ENCODE assay signal across 35 mouse cellular contexts in genomic region chr2:93946976-93947375, GRCm38 (mm10). TPM values are rescaled to one million over a fixed set of nuclear protein-coding genes. Genes with fewer than 3 reads are reported as not detected.
"Had no signal": no experiment of that assay in that cellular context is flagged by ENCODE, and none has a peak within 500 bp of the region (broad histone marks: within the 10 kb centered on the region; RNA-seq: fewer than 3 reads in every experiment).

No protein-coding gene starts in this region.

- H3K27me3 ChIP-seq: hindbrain, embryonic 15.5 days; liver, embryonic 13.5 days had no signal

- H3K9ac ChIP-seq: heart, embryonic 13.5 days; heart, embryonic 15.5 days; hindbrain, embryonic 13.5 days; hindbrain, embryonic 15.5 days; limb, embryonic 12.5 days; liver, embryonic 13.5 days; liver, embryonic 15.5 days had no signal

- H3K9me3 ChIP-seq: hindbrain, embryonic 15.5 days; limb, embryonic 10.5 days; liver, embryonic 13.5 days; liver, embryonic 15.5 days had no signal

- H3K4me1 ChIP-seq: hindbrain, embryonic 13.5 days; hindbrain, embryonic 15.5 days; limb, embryonic 10.5 days; limb, embryonic 12.5 days; liver, embryonic 13.5 days; liver, embryonic 15.5 days had no signal

- H3K4me2 ChIP-seq: heart, embryonic 11.5 days; heart, embryonic 13.5 days; heart, embryonic 15.5 days; hindbrain, embryonic 13.5 days; hindbrain, embryonic 15.5 days; limb, embryonic 12.5 days; liver, embryonic 11.5 days; liver, embryonic 13.5 days; liver, embryonic 15.5 days had no signal

- H3K4me3 ChIP-seq: heart, adult 2 months; heart, embryonic 13.5 days; heart, embryonic 15.5 days; hindbrain, embryonic 13.5 days; hindbrain, embryonic 15.5 days; left cerebral cortex, adult 2 months; limb, embryonic 10.5 days; limb, embryonic 12.5 days; liver, embryonic 13.5 days; liver, embryonic 15.5 days had no signal

- H3K36me3 ChIP-seq: heart, embryonic 13.5 days; heart, embryonic 15.5 days; hindbrain, embryonic 15.5 days; limb, embryonic 10.5 days; limb, embryonic 12.5 days; liver, embryonic 13.5 days; liver, embryonic 15.5 days had no signal

- ATAC-seq: hindbrain, postnatal 0 days; intestine, embryonic 16.5 days had no signal

- DNase-seq: gastrocnemius, postnatal 14 days; gastrocnemius, postnatal 36 days; heart, adult 11 months; heart, adult 2 months; heart, postnatal 14 days; heart, postnatal 36 days; kidney, adult 11 months; kidney, adult 2 months; kidney, adult 9 months; kidney, postnatal 14 days; layer of hippocampus, adult 9-11 months; liver; liver, embryonic 13.5 days had no signal

- H3K27ac ChIP-seq: heart, adult 2 months; heart, embryonic 13.5 days; heart, embryonic 15.5 days; hindbrain, embryonic 13.5 days; hindbrain, embryonic 15.5 days; hindbrain, postnatal 0 days; left cerebral cortex, adult 2 months; limb, embryonic 10.5 days; limb, embryonic 12.5 days; liver, embryonic 13.5 days; liver, embryonic 15.5 days had no signal

RNA-seq across cellular contexts. Expression of gene Gm13889, which starts 10.0 kb away (rescaled TPM):
- total RNA-seq: hematopoietic stem cell, adult 5-6 weeks had no signal

RNA-seq across cellular contexts. Expression of gene Gm27027, which starts 49.2 kb away (rescaled TPM):
- total RNA-seq: gastrocnemius, adult 8-10 months; heart, adult 2 months; heart, postnatal 14 days; heart, postnatal 36 days; hematopoietic stem cell, adult 5-6 weeks; hindbrain, postnatal 0 days; layer of hippocampus, adult 8-10 months; layer of hippocampus, postnatal 25 days; left cerebral cortex, adult 2 months; left cerebral cortex, postnatal 14 days had no signal
- polyA plus RNA-seq: gonadal fat pad, adult 2 months; heart, adult 2 months; heart, embryonic 11.5 days; heart, embryonic 13.5 days; heart, embryonic 15.5 days; heart, postnatal 0 days; hindbrain, embryonic 11.5 days; hindbrain, embryonic 13.5 days; hindbrain, embryonic 15.5 days; hindbrain, postnatal 0 days; intestine, embryonic 14.5 days; intestine, embryonic 16.5 days; kidney, adult 2 months; large intestine, adult 2 months; limb, embryonic 10.5 days; limb, embryonic 12.5 days; liver, embryonic 11.5 days; liver, embryonic 13.5 days; liver, embryonic 15.5 days had no signal
